Mouse (Mus musculus): Measurements from ENCODE around the gene Ppp1r9b. TPM values are rescaled to one million over a fixed set of nuclear protein-coding genes. Genes with fewer than 3 reads are reported as not detected.

Ppp1r9b gene
- total and polyA plus RNA-seq, 2 experiments = 2.6 to 3.6 TPM

DNA sequence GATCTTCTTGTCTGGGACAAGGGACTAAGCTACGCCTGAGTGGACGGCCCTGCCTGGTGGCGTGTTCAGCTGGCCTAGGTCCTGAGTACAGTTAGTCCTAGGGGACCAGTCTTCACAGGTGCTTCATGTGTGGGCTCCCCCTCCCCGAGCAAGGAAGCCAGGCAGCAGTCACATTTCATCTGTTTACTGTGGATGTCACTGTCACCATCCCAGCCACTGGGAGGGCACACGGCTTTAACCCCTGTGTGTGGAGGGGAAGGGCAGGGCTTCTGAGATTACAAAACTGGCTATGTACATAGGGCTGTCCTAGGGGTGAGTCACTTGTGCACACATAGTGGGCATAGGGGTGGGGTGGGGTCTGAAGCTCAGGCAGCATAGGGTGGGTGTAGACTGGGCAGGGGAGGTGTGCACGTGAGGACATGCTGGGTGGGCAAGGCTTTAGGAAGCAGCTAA is 35.3 kb downstream of the Ppp1r9b start:
- DNase-seq (ENCODE audit: extremely low read depth, low read depth, low spot score) = no peak
- H3K4me1 ChIP-seq (ENCODE audit: control insufficient read depth, insufficient read depth, low read length) = no peaks in the 10 kb centered on the region
- no peaks in the 10 kb centered on the region for H3K27me3 ChIP-seq (ENCODE audit: control insufficient read depth, insufficient read depth, low read length)
- TF ChIP-seq CTCF (IDR thresholded peaks at IDR 0.05; ENCODE audit: low read depth, low read length) = no peak
- TF ChIP-seq POLR2A (IDR thresholded peaks at IDR 0.05; ENCODE audit: extremely low read depth, insufficient read depth, low read length) = no peak
- H3K79me2 ChIP-seq (ENCODE audit: control insufficient read depth, insufficient read depth, low read length) = no peaks in the 10 kb centered on the region
- WGBS = 75% methylated on average over 6 of the region's 6 CpGs
- no peak overlapping the region for H3K9ac ChIP-seq (ENCODE audit: low read depth, low read length)
- H3K4me3 ChIP-seq (ENCODE audit: insufficient read depth, low read depth, low read length) = no peak overlapping the region
- no peak overlapping the region for H3K27ac ChIP-seq (replicated peaks; ENCODE audit: insufficient read depth, low read depth, low read length)
- peaks cover 13% of the 10 kb centered on the region; the same call in 1 of the 2 replicates for H3K36me3 ChIP-seq (ENCODE audit: control insufficient read depth, insufficient read depth, low read length)

DNA sequence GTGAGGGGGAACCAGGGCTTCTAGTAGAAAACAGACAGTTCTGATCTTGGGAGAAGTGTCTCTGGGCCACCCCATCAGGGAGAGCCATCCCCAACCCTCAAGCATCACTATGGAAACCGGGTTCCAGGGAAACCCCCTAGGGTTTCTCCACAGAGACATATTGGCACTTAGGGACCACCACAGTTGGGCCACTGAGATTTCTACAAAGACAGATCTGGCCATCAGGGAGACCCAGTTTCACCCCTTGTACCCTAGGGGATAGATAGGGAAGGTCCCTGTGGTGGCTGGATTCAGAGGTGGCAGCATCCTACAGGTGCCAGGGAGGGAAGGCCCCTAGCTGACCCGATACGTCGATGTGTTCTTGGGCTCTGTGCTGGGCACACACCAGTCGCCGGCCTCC is 36.0 kb downstream of the Ppp1r9b start:
- no peak overlapping the region for H3K9ac ChIP-seq (ENCODE audit: low read depth, low read length)
- 87% methylated on average over 6 of the region's 6 CpGs for WGBS
- no peak for DNase-seq (ENCODE audit: extremely low read depth, low read depth, low spot score)
- TF ChIP-seq POLR2A (IDR thresholded peaks at IDR 0.05; ENCODE audit: extremely low read depth, insufficient read depth, low read length) = no peak
- no peak for TF ChIP-seq CTCF (IDR thresholded peaks at IDR 0.05; ENCODE audit: low read depth, low read length)
- no peak overlapping the region for H3K27ac ChIP-seq (replicated peaks; ENCODE audit: insufficient read depth, low read depth, low read length)
- peaks cover 14% of the 10 kb centered on the region; the same call in 1 of the 2 replicates for H3K36me3 ChIP-seq (ENCODE audit: control insufficient read depth, insufficient read depth, low read length)
- H3K27me3 ChIP-seq (ENCODE audit: control insufficient read depth, insufficient read depth, low read length) = no peaks in the 10 kb centered on the region
- no peak overlapping the region for H3K4me3 ChIP-seq (ENCODE audit: insufficient read depth, low read depth, low read length)
- H3K4me1 ChIP-seq (ENCODE audit: control insufficient read depth, insufficient read depth, low read length) = no peaks in the 10 kb centered on the region
- H3K79me2 ChIP-seq (ENCODE audit: control insufficient read depth, insufficient read depth, low read length) = no peaks in the 10 kb centered on the region

DNA sequence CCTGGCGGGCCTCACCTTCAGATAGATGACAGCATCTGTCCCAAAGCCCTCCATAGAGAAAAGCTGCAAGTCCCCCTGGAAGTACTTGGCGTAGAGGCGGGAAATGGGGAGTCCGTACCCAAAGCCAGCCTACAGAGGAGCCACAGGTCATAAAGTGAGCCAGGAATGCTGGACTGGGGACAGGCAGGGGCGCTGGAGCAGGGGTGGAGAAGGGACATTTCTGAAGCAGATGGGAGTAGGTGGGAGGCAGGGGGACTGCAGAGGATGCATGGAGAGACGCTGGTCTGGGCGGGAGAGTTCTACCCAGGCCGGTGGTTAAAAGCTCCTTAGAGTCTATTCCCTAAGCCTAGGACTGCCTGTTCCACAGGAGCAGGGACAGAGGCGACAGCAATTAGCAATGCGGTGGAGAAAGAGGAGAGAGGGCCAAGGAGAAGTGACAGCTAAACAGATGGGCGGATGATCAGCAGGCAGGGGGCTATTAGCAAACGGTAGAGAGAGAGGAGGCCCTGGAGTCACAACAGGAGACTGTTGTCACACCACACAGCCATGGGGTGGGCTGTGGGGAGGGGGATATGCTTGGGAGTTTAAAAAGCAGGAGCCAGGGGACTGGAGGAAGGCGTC is 37.1 kb downstream of the Ppp1r9b start:
- no peak for TF ChIP-seq POLR2A (IDR thresholded peaks at IDR 0.05; ENCODE audit: extremely low read depth, insufficient read depth, low read length)
- no peak for TF ChIP-seq CTCF (IDR thresholded peaks at IDR 0.05; ENCODE audit: low read depth, low read length)
- Histone ChIP-seq H3K36me3 (ENCODE audit: control insufficient read depth, insufficient read depth, low read length) (peaks cover 14% of the 10 kb centered on the region; the same call in 1 of the 2 replicates), H3K9ac (ENCODE audit: low read depth, low read length) (no peak overlapping the region), H3K79me2 (ENCODE audit: control insufficient read depth, insufficient read depth, low read length) (no peaks in the 10 kb centered on the region), H3K27me3 (ENCODE audit: control insufficient read depth, insufficient read depth, low read length) (no peaks in the 10 kb centered on the region), H3K4me3 (ENCODE audit: insufficient read depth, low read depth, low read length) (no peak overlapping the region), H3K4me1 (ENCODE audit: control insufficient read depth, insufficient read depth, low read length) (no peaks in the 10 kb centered on the region), H3K27ac (replicated peaks; ENCODE audit: insufficient read depth, low read depth, low read length) (no peak overlapping the region)
- no peak for DNase-seq (ENCODE audit: extremely low read depth, low read depth, low spot score)
- WGBS = 83% methylated on average over 13 of the region's 13 CpGs

DNA sequence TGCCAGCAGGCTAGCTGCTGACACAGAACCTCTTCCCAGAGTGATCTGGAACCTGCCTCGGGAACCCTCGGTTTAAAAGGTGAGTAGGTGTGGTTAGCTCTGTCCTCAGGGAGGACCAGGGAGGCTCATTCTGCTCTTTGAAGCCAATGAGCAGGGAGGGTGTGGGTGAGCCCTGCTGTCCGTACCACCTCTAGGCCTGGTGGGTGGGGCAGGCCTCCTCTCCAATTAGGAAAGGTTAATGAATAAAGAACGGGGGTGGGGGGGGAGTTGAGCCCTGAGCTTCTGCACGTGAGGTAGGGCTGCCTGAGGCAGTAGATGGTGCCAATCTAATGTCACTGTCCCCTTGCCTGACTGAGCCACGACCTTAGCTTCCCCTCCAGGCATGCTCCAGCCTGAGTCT is 42.1 kb downstream of the Ppp1r9b start:
- 26% methylated on average over 6 of the region's 6 CpGs for WGBS

DNA sequence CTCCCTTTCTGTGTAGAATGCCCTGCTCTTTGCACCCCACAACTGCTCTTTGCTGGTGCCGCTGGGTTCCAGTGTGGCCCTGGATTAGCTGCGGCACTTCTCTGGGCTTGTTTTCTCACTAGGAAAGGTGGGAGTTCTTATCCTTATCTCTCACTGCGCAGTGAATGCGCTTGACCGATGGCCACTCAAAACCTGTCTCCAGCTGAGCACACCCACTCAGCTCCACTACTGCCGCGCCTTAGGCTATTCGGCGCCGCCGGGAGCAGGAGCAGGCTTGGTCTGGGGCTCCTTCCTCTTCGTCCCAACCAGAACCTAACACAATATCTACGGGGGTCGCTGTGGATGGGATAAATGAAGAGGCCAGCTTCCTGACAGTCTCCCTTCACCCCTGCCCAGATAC is 42.8 kb downstream of the Ppp1r9b start:
- Histone ChIP-seq H3K79me2 (ENCODE audit: control insufficient read depth, insufficient read depth, low read length) (no peaks in the 10 kb centered on the region), H3K27me3 (ENCODE audit: control insufficient read depth, insufficient read depth, low read length) (no peaks in the 10 kb centered on the region), H3K9ac (ENCODE audit: low read depth, low read length) (no peak overlapping the region), H3K36me3 (ENCODE audit: control insufficient read depth, insufficient read depth, low read length) (peaks cover 16% of the 10 kb centered on the region), H3K4me1 (ENCODE audit: control insufficient read depth, insufficient read depth, low read length) (peaks cover 5% of the 10 kb centered on the region), H3K27ac (replicated peaks; ENCODE audit: insufficient read depth, low read depth, low read length) (no peak overlapping the region), H3K4me3 (ENCODE audit: insufficient read depth, low read depth, low read length) (no peak overlapping the region)
- 89% methylated on average over 14 of the region's 14 CpGs for WGBS
- no peak for TF ChIP-seq CTCF (IDR thresholded peaks at IDR 0.05; ENCODE audit: low read depth, low read length)
- no peak for DNase-seq (ENCODE audit: extremely low read depth, low read depth, low spot score)

More for the DNA sequence above, 42.1 kb downstream of the Ppp1r9b start:
- Histone ChIP-seq H3K4me3 (ENCODE audit: insufficient read depth, low read depth, low read length) (no peak overlapping the region), H3K27ac (replicated peaks; ENCODE audit: insufficient read depth, low read depth, low read length) (no peak overlapping the region), H3K9ac (ENCODE audit: low read depth, low read length) (no peak overlapping the region), H3K79me2 (ENCODE audit: control insufficient read depth, insufficient read depth, low read length) (no peaks in the 10 kb centered on the region), H3K27me3 (ENCODE audit: control insufficient read depth, insufficient read depth, low read length) (no peaks in the 10 kb centered on the region), H3K4me1 (ENCODE audit: control insufficient read depth, insufficient read depth, low read length) (no peaks in the 10 kb centered on the region), H3K36me3 (ENCODE audit: control insufficient read depth, insufficient read depth, low read length) (peaks cover 16% of the 10 kb centered on the region)
- TF ChIP-seq CTCF (IDR thresholded peaks at IDR 0.05; ENCODE audit: low read depth, low read length) (no peak), POLR2A (IDR thresholded peaks at IDR 0.05; ENCODE audit: extremely low read depth, insufficient read depth, low read length) (no peak)
- peak; percentile 78 for DNase-seq (ENCODE audit: extremely low read depth, low read depth, low spot score)

DNA sequence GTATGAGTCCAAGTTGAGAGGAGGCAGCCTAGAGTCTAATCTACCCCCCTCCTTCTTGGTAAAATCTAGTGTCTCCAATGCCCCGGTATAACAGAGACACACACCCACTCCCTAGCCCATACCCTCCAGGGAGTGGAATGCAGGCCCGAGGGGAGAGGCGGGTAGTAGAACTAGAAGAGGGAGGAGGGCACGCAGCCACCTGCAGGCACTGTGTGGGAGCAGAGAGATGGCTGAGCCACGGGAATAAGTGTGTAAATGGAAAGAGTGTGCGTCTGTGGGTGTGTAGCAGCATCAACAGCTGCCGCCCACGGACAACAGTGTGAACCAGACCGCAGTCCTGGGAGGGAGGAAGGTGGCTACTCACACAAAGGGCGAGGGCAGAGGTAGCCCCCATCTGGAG is 44.1 kb downstream of the Ppp1r9b start:
- DNase-seq (ENCODE audit: extremely low read depth, low read depth, low spot score) = no peak
- no peak for TF ChIP-seq CTCF (IDR thresholded peaks at IDR 0.05; ENCODE audit: low read depth, low read length)
- no peak for TF ChIP-seq POLR2A (IDR thresholded peaks at IDR 0.05; ENCODE audit: extremely low read depth, insufficient read depth, low read length)
- Histone ChIP-seq H3K4me1 (ENCODE audit: control insufficient read depth, insufficient read depth, low read length) (peaks cover 14% of the 10 kb centered on the region), H3K27me3 (ENCODE audit: control insufficient read depth, insufficient read depth, low read length) (no peaks in the 10 kb centered on the region), H3K4me3 (ENCODE audit: insufficient read depth, low read depth, low read length) (no peak overlapping the region), H3K9ac (ENCODE audit: low read depth, low read length) (no peak overlapping the region), H3K27ac (replicated peaks; ENCODE audit: insufficient read depth, low read depth, low read length) (no peak overlapping the region), H3K36me3 (ENCODE audit: control insufficient read depth, insufficient read depth, low read length) (peaks cover 10% of the 10 kb centered on the region), H3K79me2 (ENCODE audit: control insufficient read depth, insufficient read depth, low read length) (no peaks in the 10 kb centered on the region)
- 88% methylated on average over 10 of the region's 10 CpGs for WGBS
